Mouse (Mus musculus) G1E (cell line): ENCODE results near the gene Nectin2. TPM values are rescaled to one million over a fixed set of nuclear protein-coding genes. Genes with fewer than 3 reads are reported as not detected.

Experiments used
- ATAC-seq: 2 replicates; pipeline ENCODE4 v1.8.0; 2016; ENCODE audit warnings: mild to moderate bottlenecking; ENCODE audit not compliant: insufficient number of reproducible peaks, poor library complexity, low FRiP score, severe bottlenecking; ENCODE audit errors: extremely low read depth
- DNase-seq: peaks from one replicate; pipeline ENCODE4 v3.0.0; 2012; ENCODE audit warnings: low spot score
- H3K27me3 ChIP-seq: 2 replicates; pipeline ENCODE4 v1.6.1; 2012; ENCODE audit warnings: mild to moderate bottlenecking, low read length, inconsistent platforms; ENCODE audit not compliant: insufficient read depth
- H3K36me3 ChIP-seq: replicated peaks from 2 replicates; pipeline ENCODE3; 2012; ENCODE audit warnings: mild to moderate bottlenecking, inconsistent platforms
- H3K4me1 ChIP-seq: 2 replicates; pipeline ENCODE4 v1.6.1; 2012; ENCODE audit warnings: low read depth, low read length, inconsistent platforms, mixed read lengths; ENCODE audit not compliant: insufficient read depth
- H3K4me3 ChIP-seq: 2 replicates; pipeline ENCODE4 v1.5.1; 2012; ENCODE audit warnings: low read depth, mild to moderate bottlenecking, inconsistent platforms, low read length, moderate library complexity, mixed read lengths
- H3K9me3 ChIP-seq: replicated peaks from 2 replicates; pipeline ENCODE4 v1.6.1; 2012; ENCODE audit warnings: inconsistent platforms
- CTCF ChIP-seq: IDR thresholded peaks from 2 replicates; pipeline ENCODE4 v1.5.1; 2012; ENCODE audit warnings: low read depth, low read length, inconsistent platforms, mixed read lengths
- GATA1 ChIP-seq: IDR thresholded peaks from 2 replicates; pipeline ENCODE4 v1.6.1; 2012; ENCODE audit warnings: borderline replicate concordance, low read length, inconsistent platforms, mixed read lengths
- GATA2 ChIP-seq: IDR thresholded peaks from 2 replicates; pipeline ENCODE4 v1.6.1; 2012; ENCODE audit warnings: low read depth, low read length, inconsistent platforms, borderline replicate concordance
- POLR2AphosphoS5 ChIP-seq: IDR thresholded peaks from 2 replicates; pipeline ENCODE4 v1.6.1; 2012; ENCODE audit warnings: low read depth, low read length, inconsistent platforms; ENCODE audit not compliant: insufficient replicate concordance
- TAL1 ChIP-seq: conservative IDR thresholded peaks from 2 replicates; pipeline ENCODE4 v1.6.1; 2012; ENCODE audit warnings: low read depth, low read length, inconsistent platforms, mixed read lengths
- polyA plus RNA-seq: library from polyadenylated mRNA; stranded (reverse); fragments of >175 nt; gene quantifications from 2 replicates; pipeline ENCODE4 v1.2.3, GENCODE M21; 2012
- total RNA-seq, 2 experiments: library from RNA; stranded (forward) in 1 of 2; stranded (reverse) in 1 of 2; fragments of 200-1000 nt in 1 of 2; fragments of >200 nt in 1 of 2; fragmentation: Nextera tagmentation in 1 of 2; gene quantifications; 2 replicates each; pipeline ENCODE4 v1.2.3; 2014 to 2017

Gene Nectin2
- total and polyA plus RNA-seq, 3 experiments, result 9.7 to 34.9 (median 17.2) TPM

DNA sequence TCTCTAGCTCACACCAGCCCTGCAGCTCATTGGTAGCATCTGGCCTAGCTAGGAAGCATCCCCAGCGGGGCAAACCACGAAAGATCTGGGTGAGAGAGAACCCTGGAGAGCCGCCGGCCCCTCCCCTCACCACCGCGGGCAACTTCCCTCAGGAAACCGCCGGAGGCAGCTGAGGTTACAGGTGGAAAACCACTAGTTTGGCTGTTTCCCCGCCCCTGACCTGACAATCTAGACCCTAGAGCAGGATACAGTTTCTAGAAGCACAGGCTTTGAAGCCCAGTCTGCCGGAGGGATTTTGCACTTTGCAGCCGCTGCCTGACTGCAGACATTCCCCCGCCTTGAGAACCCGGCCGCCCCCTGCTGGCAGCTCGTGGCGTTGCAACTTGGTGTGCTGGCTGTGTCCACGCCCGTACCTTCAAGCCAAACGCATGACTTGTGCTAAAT lies 39.6 kb upstream of the Nectin2 start:
- no peaks in the 10 kb centered on the region for H3K9me3 ChIP-seq
- peaks cover 15% of the 10 kb centered on the region for H3K27me3 ChIP-seq
- H3K4me3 ChIP-seq, result peak overlapping the region; percentile 11; the same call in 1 of the 2 replicates
- no peaks in the 10 kb centered on the region for H3K36me3 ChIP-seq
- TF ChIP-seq CTCF, result peak; percentile 91
- TF ChIP-seq GATA1, result no peak
- no peak for TF ChIP-seq GATA2
- no peak for TF ChIP-seq TAL1
- H3K4me1 ChIP-seq, result peaks cover 11% of the 10 kb centered on the region
- ATAC-seq (no peak), DNase-seq (peak; percentile 42)

DNA sequence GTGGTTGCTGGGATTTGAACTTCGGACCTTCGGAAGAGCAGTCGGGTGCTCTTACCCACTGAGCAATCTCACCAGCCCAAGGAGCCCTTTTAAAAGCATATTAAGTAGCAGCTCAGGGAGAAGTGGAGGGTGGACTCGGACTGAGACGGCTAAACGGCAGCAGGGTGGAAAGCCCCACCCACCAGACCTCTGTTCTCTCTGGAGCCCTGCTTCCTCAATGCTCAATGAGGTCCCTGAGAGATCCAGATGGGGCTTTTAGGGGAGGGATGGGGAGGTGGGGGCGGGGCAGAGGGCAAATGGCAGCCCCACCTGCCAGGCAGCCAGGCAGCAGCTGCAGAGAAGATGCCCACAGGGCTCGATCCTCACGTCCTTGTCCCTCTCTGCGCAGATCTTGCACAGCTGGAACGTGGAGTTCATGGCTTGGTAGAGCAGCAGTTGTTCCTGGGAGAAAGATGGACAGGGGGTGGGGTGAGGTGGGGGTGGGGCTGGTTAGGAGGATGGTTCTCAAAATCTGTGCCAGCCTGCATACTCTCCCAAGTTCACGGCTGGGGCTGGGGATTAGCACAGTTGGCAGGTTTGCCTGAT lies 35.7 kb upstream of the Nectin2 start:
- TF ChIP-seq GATA1, result no peak
- TF ChIP-seq POLR2AphosphoS5, result no peak
- TF ChIP-seq CTCF, result no peak
- no peak for TF ChIP-seq TAL1
- TF ChIP-seq GATA2, result no peak
- no peaks in the 10 kb centered on the region for H3K9me3 ChIP-seq
- peaks cover 10% of the 10 kb centered on the region; the same call in 1 of the 2 replicates for H3K27me3 ChIP-seq
- peaks cover 11% of the 10 kb centered on the region for H3K4me1 ChIP-seq
- H3K36me3 ChIP-seq, result no peaks in the 10 kb centered on the region
- H3K4me3 ChIP-seq, result no peak overlapping the region
- no peak for ATAC-seq
- DNase-seq, result no peak

DNA sequence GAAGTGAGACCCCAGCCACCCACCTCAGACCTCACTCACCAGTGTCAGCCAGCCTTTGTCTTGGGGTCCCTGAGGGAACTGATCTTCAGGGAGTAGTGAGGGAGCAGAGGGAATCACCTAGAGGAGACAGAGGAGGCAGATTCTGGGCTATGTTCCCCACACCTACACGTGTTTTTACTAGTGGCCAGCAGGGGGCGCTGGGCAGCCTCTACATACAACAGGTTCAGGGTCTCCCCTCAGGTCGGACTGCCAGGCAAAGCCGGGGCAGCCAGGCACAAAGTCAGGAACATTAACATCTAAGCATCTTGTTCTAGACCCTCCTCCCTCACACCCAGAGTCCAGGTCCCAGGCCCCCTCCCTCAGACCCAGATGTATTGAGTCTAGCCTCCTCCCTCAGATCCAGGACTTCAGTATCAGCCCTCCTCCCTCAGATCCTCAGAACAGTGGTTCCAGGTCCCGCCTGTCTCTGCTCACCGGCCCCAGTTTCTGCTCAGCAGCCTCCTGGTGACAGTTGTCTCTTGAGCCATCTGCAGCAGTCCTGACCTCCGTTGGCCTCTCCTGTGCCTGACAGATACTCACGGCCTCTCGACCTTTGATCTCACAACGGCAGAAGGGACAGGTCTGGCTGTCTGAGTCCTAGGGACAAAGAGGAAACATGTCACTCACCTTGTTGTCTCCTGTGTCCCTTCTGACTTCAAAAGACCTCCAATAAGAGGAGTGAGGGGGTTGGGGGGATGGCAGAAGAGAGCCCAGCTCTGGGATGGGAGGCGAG lies 34.7 kb upstream of the Nectin2 start:
- no peak for ATAC-seq
- TF ChIP-seq GATA2 (no peak), GATA1 (no peak), TAL1 (no peak), CTCF (no peak), POLR2AphosphoS5 (no peak)
- Histone ChIP-seq H3K4me3 (no peak overlapping the region), H3K27me3 (peaks cover 7% of the 10 kb centered on the region; the same call in 1 of the 2 replicates), H3K36me3 (no peaks in the 10 kb centered on the region), H3K9me3 (peaks cover 1% of the 10 kb centered on the region), H3K4me1 (peaks cover 4% of the 10 kb centered on the region)
- no peak for DNase-seq

DNA sequence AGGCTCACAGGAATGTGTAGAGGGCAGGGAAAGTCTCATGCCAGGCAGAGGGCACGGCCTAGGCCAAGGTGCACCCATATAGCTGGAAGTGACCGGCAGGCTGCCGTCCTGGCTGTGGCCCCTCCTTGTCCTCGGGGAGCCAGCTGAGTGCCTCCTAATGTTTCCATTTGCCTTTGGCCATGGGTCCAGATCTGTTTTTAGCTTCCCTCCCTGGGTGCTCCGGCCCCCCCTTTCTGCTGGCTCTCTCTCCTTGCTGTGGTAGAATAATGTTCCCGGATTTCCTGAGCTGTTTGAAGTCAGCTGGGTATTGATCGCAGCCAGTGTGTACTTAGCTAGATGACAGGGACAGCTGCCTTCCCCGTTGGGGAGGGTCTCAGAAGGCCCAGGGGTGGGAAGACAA lies 33.3 kb upstream of the Nectin2 start:
- DNase-seq (no peak), ATAC-seq (no peak)
- Histone ChIP-seq H3K27me3 (peaks cover 3% of the 10 kb centered on the region; the same call in 1 of the 2 replicates), H3K36me3 (no peaks in the 10 kb centered on the region), H3K9me3 (peaks cover 4% of the 10 kb centered on the region), H3K4me1 (no peaks in the 10 kb centered on the region), H3K4me3 (no peak overlapping the region)
- no peak for TF ChIP-seq GATA2
- no peak for TF ChIP-seq GATA1
- TF ChIP-seq TAL1, result no peak
- TF ChIP-seq CTCF, result no peak
- TF ChIP-seq POLR2AphosphoS5, result no peak

DNA sequence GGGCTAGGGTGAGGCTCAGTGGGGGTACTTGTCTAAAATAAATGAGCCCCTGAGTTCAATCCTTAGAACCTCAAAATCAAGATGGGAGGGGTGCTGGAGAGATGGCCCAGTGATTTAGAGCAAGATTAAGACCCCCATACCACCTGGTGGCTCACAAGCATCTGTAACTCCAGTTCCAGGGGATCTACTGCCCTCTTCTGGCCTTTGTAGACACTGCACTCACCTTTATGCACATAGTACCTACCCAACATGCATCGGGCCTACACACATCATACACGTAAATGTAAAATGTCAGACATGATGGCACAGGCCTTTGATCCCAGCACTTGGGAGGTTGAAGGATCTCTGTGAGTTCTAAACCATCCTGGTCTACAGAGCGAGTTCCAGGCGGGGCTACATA lies 32.4 kb upstream of the Nectin2 start:
- no peak for TF ChIP-seq GATA2
- peak; percentile 43; the same call in 1 of the 2 replicates for TF ChIP-seq CTCF
- TF ChIP-seq POLR2AphosphoS5, result no peak
- Histone ChIP-seq H3K4me3 (no peak overlapping the region), H3K4me1 (no peaks in the 10 kb centered on the region), H3K9me3 (peaks cover 4% of the 10 kb centered on the region), H3K36me3 (no peaks in the 10 kb centered on the region), H3K27me3 (peaks cover 2% of the 10 kb centered on the region; the same call in 1 of the 2 replicates)
- DNase-seq (no peak), ATAC-seq (no peak)

DNA sequence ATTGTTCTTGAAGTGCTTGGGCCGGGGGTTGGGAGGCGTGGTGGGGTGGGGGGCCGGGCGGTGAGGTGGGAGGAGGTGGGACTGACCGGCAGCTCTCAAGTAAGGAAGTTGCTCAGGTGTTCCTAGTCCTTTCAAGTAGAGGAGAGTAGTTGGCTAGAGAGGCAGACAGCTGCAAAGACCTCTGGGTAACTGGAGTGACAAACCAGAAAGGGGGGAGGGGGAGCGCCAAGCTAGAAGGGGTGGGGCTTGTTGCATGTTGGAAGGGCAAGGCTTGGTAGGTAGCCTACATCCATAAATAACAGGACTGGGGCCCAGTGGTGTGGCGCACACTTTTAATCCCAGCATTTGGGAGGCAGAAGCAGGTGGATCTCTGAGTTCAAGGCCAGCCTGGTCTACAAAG lies 31.5 kb upstream of the Nectin2 start:
- Histone ChIP-seq H3K4me3 (no peak overlapping the region), H3K36me3 (no peaks in the 10 kb centered on the region), H3K9me3 (peaks cover 4% of the 10 kb centered on the region), H3K27me3 (peaks cover 6% of the 10 kb centered on the region), H3K4me1 (no peaks in the 10 kb centered on the region)
- ATAC-seq (no peak), DNase-seq (no peak)
- TF ChIP-seq TAL1 (no peak), GATA2 (no peak), GATA1 (no peak), CTCF (no peak), POLR2AphosphoS5 (no peak)
